Mouse (Mus musculus): ENCODE results near the gene Pbld1. TPM values are rescaled to one million over a fixed set of nuclear protein-coding genes. Genes with fewer than 3 reads are reported as not detected.

Gene Pbld1
- polyA plus RNA-seq, 1 experiment from 2014 or later = 5.1 TPM

DNA sequence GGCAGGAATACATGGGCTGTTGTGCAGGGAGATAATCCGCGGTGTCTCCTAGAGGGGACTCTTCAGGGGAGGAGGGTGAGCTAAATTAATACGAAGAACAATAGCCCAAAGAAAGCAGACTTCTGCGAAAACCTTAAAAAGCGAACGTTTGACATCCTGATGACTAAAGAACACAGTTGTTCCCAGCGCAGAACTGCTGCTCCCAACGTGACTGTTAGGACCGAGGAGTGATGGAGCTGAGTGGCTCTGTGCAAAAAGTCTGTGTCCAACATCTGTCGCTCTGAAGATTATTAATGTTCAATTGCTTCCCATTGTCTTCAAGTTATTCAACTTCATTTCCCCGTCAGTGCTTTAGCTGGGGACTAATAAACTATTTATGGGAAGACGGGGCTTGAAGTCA lies 38.2 kb downstream of the Pbld1 start:
- H3K4me3 ChIP-seq (ENCODE audit: low read length) = no peak overlapping the region
- H3K4me1 ChIP-seq (ENCODE audit: control insufficient read depth, insufficient read depth, low read length) = no peaks in the 10 kb centered on the region
- WGBS = 65% methylated on average over 12 of the region's 12 CpGs
- ATAC-seq (ENCODE audit: low FRiP score, low TSS enrichment) = no peak
- H3K9ac ChIP-seq (ENCODE audit: low read depth, low read length) = no peak overlapping the region
- no peak overlapping the region for H3K4me2 ChIP-seq (replicated peaks; ENCODE audit: low read depth, low read length)
- H3K9me3 ChIP-seq (ENCODE audit: control insufficient read depth, low read length) = no peaks in the 10 kb centered on the region
- peaks cover 28% of the 10 kb centered on the region for H3K27me3 ChIP-seq (ENCODE audit: control insufficient read depth, insufficient read depth, low read length)
- no peak overlapping the region for H3K27ac ChIP-seq (ENCODE audit: low read depth, low read length)
- no peaks in the 10 kb centered on the region for H3K36me3 ChIP-seq (ENCODE audit: control insufficient read depth, insufficient read depth, low read length)

DNA sequence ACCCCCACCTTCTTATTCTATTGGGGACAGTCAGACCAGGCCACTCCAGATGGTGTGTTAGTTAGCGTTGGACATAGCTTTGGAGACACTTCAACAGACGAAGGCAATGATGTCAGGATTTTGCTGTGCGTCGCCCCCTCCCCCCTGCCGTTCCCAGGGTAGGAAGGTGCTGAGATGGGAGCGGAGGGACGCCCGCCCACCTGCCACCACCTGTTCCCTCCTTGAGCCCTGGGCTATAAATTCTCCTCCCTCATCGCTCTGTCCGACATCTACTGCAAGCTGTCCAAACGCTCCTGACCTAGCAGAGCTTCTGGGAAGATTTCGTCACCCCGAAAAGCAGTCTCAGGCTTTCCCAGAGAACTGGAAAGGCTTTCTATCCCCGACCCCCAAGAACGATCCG lies 39.6 kb downstream of the Pbld1 start, which contains the start of gene Atoh7:
Atoh7 (plus strand) TSS at position 131 of the 400 bp plus-strand sequence.
- Histone ChIP-seq H3K4me3 (ENCODE audit: low read length) (peak within 1 kb of the TSS; percentile 56), H3K27me3 (ENCODE audit: control insufficient read depth, insufficient read depth, low read length) (peaks cover 28% of the 10 kb centered on the region), H3K27ac (ENCODE audit: low read depth, low read length) (no peak within 1 kb of the TSS), H3K36me3 (ENCODE audit: control insufficient read depth, insufficient read depth, low read length) (no peaks in the 10 kb centered on the region), H3K9me3 (ENCODE audit: control insufficient read depth, low read length) (0 out of 2 replicates have a peak, but pooled peaks cover 2% of the 10 kb centered on the region), H3K9ac (ENCODE audit: low read depth, low read length) (peak within 1 kb of the TSS; percentile 58; the same call in 1 of the 2 replicates), H3K4me2 (replicated peaks; ENCODE audit: low read depth, low read length) (peak within 1 kb of the TSS; percentile 97), H3K4me1 (ENCODE audit: control insufficient read depth, insufficient read depth, low read length) (no peaks in the 10 kb centered on the region)
- no peak for ATAC-seq (ENCODE audit: low FRiP score, low TSS enrichment)
- WGBS = 2% methylated on average over 16 of the region's 16 CpGs

DNA sequence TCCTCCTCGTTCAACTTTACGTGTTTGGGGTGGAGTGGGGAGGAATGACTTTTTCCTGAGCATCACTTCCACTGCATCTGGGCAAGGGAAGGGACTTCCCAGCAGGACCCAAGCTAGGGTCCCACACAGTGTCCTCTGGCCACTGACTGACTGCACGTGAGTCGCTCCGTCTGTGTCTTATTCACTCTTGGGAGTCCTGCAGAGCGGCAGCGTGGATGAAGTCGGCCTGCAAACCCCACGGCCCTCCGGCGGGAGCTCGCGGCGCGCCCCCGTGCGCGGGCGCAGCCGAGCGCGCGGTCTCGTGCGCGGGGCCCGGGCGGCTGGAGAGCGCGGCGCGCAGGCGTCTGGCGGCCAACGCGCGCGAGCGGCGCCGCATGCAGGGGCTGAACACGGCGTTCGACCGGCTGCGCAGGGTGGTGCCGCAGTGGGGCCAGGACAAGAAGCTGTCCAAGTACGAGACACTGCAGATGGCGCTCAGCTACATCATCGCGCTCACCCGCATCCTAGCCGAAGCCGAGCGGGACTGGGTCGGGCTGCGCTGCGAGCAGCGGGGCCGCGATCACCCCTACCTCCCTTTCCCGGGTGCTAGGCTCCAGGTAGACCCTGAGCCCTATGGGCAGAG lies 40.1 kb downstream of the Pbld1 start:
- H3K9ac ChIP-seq (ENCODE audit: low read depth, low read length) = peak overlapping the region; percentile 58; the same call in 1 of the 2 replicates
- H3K27ac ChIP-seq (ENCODE audit: low read depth, low read length) = no peak overlapping the region
- ATAC-seq (ENCODE audit: low FRiP score, low TSS enrichment) = peak; percentile 88
- H3K4me1 ChIP-seq (ENCODE audit: control insufficient read depth, insufficient read depth, low read length) = no peaks in the 10 kb centered on the region
- H3K4me2 ChIP-seq (replicated peaks; ENCODE audit: low read depth, low read length) = peak overlapping the region; percentile 97
- H3K4me3 ChIP-seq (ENCODE audit: low read length) = peak overlapping the region; percentile 56
- H3K27me3 ChIP-seq (ENCODE audit: control insufficient read depth, insufficient read depth, low read length) = peaks cover 28% of the 10 kb centered on the region
- H3K9me3 ChIP-seq (ENCODE audit: control insufficient read depth, low read length) = 0 out of 2 replicates have a peak, but pooled peaks cover 2% of the 10 kb centered on the region
- under 1% methylated on average over 55 of the region's 62 CpGs for WGBS
- H3K36me3 ChIP-seq (ENCODE audit: control insufficient read depth, insufficient read depth, low read length) = no peaks in the 10 kb centered on the region

DNA sequence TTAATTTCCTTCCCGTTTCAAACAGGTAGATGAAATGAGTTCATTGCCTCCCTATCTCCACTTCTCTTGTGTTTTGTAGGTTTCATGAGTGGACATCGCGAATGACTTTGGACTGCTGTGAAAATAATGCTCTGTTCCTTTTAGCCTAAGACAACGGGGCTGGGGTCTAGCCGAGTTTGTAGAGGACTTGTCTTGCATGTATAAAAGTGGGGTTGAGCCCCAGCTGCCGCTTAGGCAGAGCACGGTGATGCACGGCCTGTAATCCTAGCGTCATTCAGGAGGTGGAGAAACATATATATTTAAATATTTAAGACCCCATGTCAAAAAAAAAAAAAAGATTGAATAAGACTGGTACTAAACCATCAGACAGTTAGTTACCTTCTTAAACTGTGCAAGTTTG lies 40.7 kb downstream of the Pbld1 start:
- H3K27me3 ChIP-seq (ENCODE audit: control insufficient read depth, insufficient read depth, low read length) = peaks cover 28% of the 10 kb centered on the region
- H3K27ac ChIP-seq (ENCODE audit: low read depth, low read length) = no peak overlapping the region
- no peaks in the 10 kb centered on the region for H3K36me3 ChIP-seq (ENCODE audit: control insufficient read depth, insufficient read depth, low read length)
- WGBS = 13% methylated on average over 9 of the region's 9 CpGs
- peak overlapping the region; percentile 97 for H3K4me2 ChIP-seq (replicated peaks; ENCODE audit: low read depth, low read length)
- peak overlapping the region; percentile 58; the same call in 1 of the 2 replicates for H3K9ac ChIP-seq (ENCODE audit: low read depth, low read length)
- no peaks in the 10 kb centered on the region for H3K4me1 ChIP-seq (ENCODE audit: control insufficient read depth, insufficient read depth, low read length)
- H3K9me3 ChIP-seq (ENCODE audit: control insufficient read depth, low read length) = 0 out of 2 replicates have a peak, but pooled peaks cover 2% of the 10 kb centered on the region
- peak overlapping the region; percentile 56 for H3K4me3 ChIP-seq (ENCODE audit: low read length)
- ATAC-seq (ENCODE audit: low FRiP score, low TSS enrichment) = no peak

DNA sequence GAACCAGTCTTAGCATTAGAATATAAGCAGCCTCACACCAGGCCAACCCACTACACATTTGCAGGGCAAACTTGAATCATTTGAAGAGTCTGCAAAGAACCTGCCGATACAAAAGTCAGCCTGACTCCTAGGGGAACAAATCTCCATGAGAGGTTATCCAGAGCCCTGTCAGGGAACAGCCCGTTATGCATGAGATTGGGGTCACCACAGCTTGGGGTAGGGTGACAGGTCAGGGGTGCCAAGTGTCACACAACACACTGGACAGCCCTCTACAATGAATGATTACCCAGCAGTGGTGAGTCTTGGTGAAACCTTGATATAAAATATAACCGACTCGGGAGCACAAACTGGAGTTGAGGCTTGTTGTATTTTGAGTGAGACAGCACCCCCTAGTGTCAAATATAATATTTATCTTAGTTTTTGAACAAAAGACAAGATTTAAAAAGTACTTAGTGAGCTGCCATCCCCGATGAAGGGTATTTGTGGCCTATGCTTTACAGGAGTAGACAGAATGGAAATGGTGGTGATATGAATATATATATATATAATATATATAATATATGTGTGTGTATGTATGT lies 53.2 kb downstream of the Pbld1 start:
- H3K4me3 ChIP-seq (ENCODE audit: low read length) = no peak overlapping the region
- H3K27ac ChIP-seq (ENCODE audit: low read depth, low read length) = no peak overlapping the region
- H3K9ac ChIP-seq (ENCODE audit: low read depth, low read length) = no peak overlapping the region
- no peaks in the 10 kb centered on the region for H3K4me1 ChIP-seq (ENCODE audit: control insufficient read depth, insufficient read depth, low read length)
- no peaks in the 10 kb centered on the region for H3K36me3 ChIP-seq (ENCODE audit: control insufficient read depth, insufficient read depth, low read length)
- H3K27me3 ChIP-seq (ENCODE audit: control insufficient read depth, insufficient read depth, low read length) = no peaks in the 10 kb centered on the region
- 51% methylated on average over 5 of the region's 5 CpGs for WGBS
- peaks cover 10% of the 10 kb centered on the region for H3K9me3 ChIP-seq (ENCODE audit: control insufficient read depth, low read length)
- ATAC-seq (ENCODE audit: low FRiP score, low TSS enrichment) = no peak
- no peak overlapping the region for H3K4me2 ChIP-seq (replicated peaks; ENCODE audit: low read depth, low read length)

DNA sequence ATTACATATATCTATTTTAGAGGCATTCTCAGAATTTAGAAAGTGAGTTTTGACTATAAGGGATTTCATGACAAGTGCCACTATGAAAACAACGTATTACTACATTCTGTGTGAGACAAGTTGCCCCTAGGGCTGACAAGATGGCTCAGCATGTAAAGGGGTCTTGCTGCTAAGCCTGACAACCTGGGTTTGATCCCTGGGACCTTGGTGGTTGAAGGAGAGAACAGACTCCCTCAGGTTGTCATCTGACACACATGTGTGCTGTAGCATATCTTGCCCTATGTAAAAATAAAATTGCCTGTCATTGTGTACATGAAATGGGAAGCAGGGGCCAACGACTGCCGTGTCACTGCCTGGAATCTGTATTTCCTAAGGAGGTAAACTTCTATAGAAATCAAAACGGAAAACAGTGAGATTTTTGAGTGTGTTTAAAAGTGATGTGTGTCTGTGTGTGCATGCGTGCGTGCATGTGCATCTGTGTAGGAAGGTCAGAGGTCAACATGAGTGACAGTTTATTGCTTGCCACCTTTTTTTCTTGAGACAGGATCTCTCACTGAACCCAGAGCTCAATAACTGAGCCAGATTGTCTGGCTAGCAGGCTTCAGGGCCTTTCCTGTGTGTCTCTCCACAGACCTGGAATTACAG lies 53.9 kb downstream of the Pbld1 start:
- H3K4me2 ChIP-seq (replicated peaks; ENCODE audit: low read depth, low read length) = no peak overlapping the region
- H3K9me3 ChIP-seq (ENCODE audit: control insufficient read depth, low read length) = peaks cover 10% of the 10 kb centered on the region
- H3K27ac ChIP-seq (ENCODE audit: low read depth, low read length) = no peak overlapping the region
- WGBS = 84% methylated on average over 6 of the region's 6 CpGs
- no peak overlapping the region for H3K4me3 ChIP-seq (ENCODE audit: low read length)
- no peaks in the 10 kb centered on the region for H3K4me1 ChIP-seq (ENCODE audit: control insufficient read depth, insufficient read depth, low read length)
- no peaks in the 10 kb centered on the region for H3K36me3 ChIP-seq (ENCODE audit: control insufficient read depth, insufficient read depth, low read length)
- ATAC-seq (ENCODE audit: low FRiP score, low TSS enrichment) = no peak
- H3K9ac ChIP-seq (ENCODE audit: low read depth, low read length) = no peak overlapping the region
- no peaks in the 10 kb centered on the region for H3K27me3 ChIP-seq (ENCODE audit: control insufficient read depth, insufficient read depth, low read length)

DNA sequence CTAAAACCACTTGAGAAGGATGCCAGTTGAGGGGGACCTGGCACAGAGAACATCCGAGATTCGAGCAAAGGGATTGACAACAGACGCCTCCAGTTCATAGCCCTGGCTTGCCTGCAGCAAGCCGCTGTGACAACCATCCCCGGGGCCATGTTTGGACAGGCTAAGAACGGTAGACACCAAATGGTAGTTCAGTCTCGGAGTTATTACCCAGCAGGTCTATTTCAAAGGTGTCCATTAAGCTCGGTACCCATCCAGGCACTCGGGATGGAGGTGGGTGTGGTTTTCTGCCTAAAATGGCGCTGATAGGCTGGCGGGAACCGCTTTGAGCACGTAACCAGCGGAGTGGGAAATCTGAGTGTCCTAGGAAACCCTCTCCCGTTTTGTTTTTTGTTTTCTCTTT lies 55.9 kb downstream of the Pbld1 start:
- no peak for ATAC-seq (ENCODE audit: low FRiP score, low TSS enrichment)
- H3K4me2 ChIP-seq (replicated peaks; ENCODE audit: low read depth, low read length) = no peak overlapping the region
- H3K27me3 ChIP-seq (ENCODE audit: control insufficient read depth, insufficient read depth, low read length) = no peaks in the 10 kb centered on the region
- no peak overlapping the region for H3K9ac ChIP-seq (ENCODE audit: low read depth, low read length)
- H3K9me3 ChIP-seq (ENCODE audit: control insufficient read depth, low read length) = peaks cover 10% of the 10 kb centered on the region
- WGBS = 85% methylated on average over 15 of the region's 15 CpGs
- no peaks in the 10 kb centered on the region for H3K4me1 ChIP-seq (ENCODE audit: control insufficient read depth, insufficient read depth, low read length)
- no peak overlapping the region for H3K27ac ChIP-seq (ENCODE audit: low read depth, low read length)
- no peak overlapping the region for H3K4me3 ChIP-seq (ENCODE audit: low read length)
- no peaks in the 10 kb centered on the region for H3K36me3 ChIP-seq (ENCODE audit: control insufficient read depth, insufficient read depth, low read length)

DNA sequence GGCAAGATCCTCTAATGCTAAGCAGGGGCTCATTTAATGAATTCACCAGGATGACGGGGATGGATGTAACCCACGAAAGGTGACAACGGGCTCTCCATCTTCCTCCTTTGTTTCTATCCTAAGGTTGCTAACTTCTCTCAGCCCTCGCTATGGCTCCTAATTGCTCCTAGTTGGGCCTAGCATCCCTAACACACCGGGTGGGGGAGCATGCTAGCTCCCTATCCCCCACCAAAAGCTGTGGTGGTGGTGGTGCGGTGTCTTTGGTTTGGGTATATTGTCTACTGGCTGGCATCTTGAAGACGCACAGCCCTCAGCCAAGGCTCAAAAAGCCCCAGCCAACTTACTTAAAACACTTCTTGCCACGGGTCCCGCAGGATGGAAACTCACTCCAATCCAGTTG lies 56.4 kb downstream of the Pbld1 start:
- no peak overlapping the region for H3K4me2 ChIP-seq (replicated peaks; ENCODE audit: low read depth, low read length)
- no peaks in the 10 kb centered on the region for H3K36me3 ChIP-seq (ENCODE audit: control insufficient read depth, insufficient read depth, low read length)
- H3K9ac ChIP-seq (ENCODE audit: low read depth, low read length) = no peak overlapping the region
- no peak overlapping the region for H3K4me3 ChIP-seq (ENCODE audit: low read length)
- no peaks in the 10 kb centered on the region for H3K27me3 ChIP-seq (ENCODE audit: control insufficient read depth, insufficient read depth, low read length)
- peaks cover 6% of the 10 kb centered on the region; the same call in 1 of the 2 replicates for H3K9me3 ChIP-seq (ENCODE audit: control insufficient read depth, low read length)
- H3K4me1 ChIP-seq (ENCODE audit: control insufficient read depth, insufficient read depth, low read length) = no peaks in the 10 kb centered on the region
- no peak for ATAC-seq (ENCODE audit: low FRiP score, low TSS enrichment)
- no peak overlapping the region for H3K27ac ChIP-seq (ENCODE audit: low read depth, low read length)
- WGBS = 96% methylated on average over 9 of the region's 9 CpGs

DNA sequence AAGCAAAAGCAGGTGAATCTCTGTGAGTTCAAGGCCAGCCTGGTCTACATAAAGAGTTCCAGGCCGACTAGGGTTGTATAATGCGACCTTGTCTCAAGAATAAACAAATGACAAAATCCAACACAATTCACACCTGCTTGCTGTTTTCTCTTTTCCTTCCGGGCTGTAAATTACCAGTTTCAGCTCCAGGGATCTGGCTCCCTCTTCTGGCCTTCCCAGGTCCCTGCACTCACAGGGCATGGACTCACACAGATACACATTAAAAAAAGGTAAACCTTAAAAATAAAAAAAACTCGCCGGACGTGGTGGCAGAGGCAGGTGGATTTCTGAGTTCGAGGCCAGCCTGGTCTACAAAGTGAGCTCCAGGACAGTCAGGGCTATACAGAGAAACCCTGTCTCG lies 57.6 kb downstream of the Pbld1 start:
- Histone ChIP-seq H3K9ac (ENCODE audit: low read depth, low read length) (no peak overlapping the region), H3K27ac (ENCODE audit: low read depth, low read length) (no peak overlapping the region), H3K9me3 (ENCODE audit: control insufficient read depth, low read length) (peaks cover 4% of the 10 kb centered on the region; the same call in 1 of the 2 replicates), H3K36me3 (ENCODE audit: control insufficient read depth, insufficient read depth, low read length) (no peaks in the 10 kb centered on the region), H3K4me2 (replicated peaks; ENCODE audit: low read depth, low read length) (no peak overlapping the region), H3K27me3 (ENCODE audit: control insufficient read depth, insufficient read depth, low read length) (no peaks in the 10 kb centered on the region), H3K4me1 (ENCODE audit: control insufficient read depth, insufficient read depth, low read length) (no peaks in the 10 kb centered on the region), H3K4me3 (ENCODE audit: low read length) (no peak overlapping the region)
- ATAC-seq (ENCODE audit: low FRiP score, low TSS enrichment) = no peak
- WGBS = 96% methylated on average over 8 of the region's 8 CpGs
